Mouse (Mus musculus) small intestine, adult 2 months (tissue): ENCODE measurements around the gene Mfap1a.

Source experiments
- CTCF ChIP-seq: fragments of 200-500 bp; IDR thresholded peaks from 2 replicates; pipeline ENCODE4 v1.5.1; 2012; ENCODE audit warnings: low read depth, mild to moderate bottlenecking, control low read depth, inconsistent platforms, low read length, moderate library complexity, mixed read lengths; ENCODE audit not compliant: insufficient replicate concordance, insufficient read length; ENCODE audit errors: extremely low read depth
- POLR2A ChIP-seq: fragments of 200-500 bp; IDR thresholded peaks from 2 replicates; pipeline ENCODE4 v1.6.1; 2012; ENCODE audit warnings: low read depth, mild to moderate bottlenecking, control low read depth, inconsistent platforms, low read length, moderate library complexity

DNA sequence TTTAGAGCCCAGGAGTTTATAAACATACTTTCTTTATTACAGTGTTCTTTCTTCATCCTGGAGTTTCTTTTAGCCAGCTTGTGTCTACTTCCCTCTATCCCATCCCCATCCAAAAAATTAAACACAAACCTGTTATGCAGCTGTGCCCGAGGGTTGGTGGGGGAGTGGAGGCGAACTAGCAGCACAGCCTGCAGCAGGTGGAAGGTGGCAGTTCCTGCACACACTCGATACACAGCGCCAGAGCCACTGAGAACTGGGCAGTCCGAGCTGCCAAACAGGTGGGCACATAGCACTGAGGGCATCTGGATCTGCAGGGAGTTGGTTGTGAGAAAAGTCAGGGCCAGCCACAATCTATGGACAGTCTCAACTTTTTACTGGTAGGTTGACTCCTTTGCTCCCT is 50.9 kb downstream of the Mfap1a start:
- TF ChIP-seq CTCF (no peak), POLR2A (no peak)
